Mouse (Mus musculus): ENCODE data around the gene Zfp867. TPM values are rescaled to one million over a fixed set of nuclear protein-coding genes. Genes with fewer than 3 reads are reported as not detected.

The Zfp867 gene
- polyA plus RNA-seq, 1 experiment from 2014 or later, result 10.8 TPM

DNA sequence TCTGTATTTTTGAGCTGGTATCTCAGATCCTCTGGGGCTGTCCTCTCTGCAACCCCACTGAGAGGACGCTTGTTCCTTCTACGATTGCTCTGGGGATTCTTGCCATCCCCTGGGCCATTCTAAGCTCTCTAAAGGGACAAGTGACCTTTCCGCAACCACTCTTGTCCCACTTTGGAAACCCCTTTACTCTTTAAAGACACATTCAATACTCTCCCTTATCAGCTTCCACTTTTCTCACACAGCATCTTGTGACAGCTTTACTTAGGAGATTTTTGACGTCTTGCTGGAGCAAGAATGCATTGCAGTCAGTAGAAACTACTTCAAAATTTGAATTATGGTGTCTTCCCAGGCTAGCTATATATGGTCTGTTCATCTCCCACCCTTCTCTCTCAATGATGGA lies 21.2 kb downstream of the Zfp867 start, which contains the start of gene Snap47:
TSS of gene Snap47 (minus strand) at position 101 of the 400 bp plus-strand sequence.
- H3K4me1 ChIP-seq, result peaks cover 19% of the 10 kb centered on the region
- peak within 1 kb of the TSS; percentile 92 for H3K27ac ChIP-seq

DNA sequence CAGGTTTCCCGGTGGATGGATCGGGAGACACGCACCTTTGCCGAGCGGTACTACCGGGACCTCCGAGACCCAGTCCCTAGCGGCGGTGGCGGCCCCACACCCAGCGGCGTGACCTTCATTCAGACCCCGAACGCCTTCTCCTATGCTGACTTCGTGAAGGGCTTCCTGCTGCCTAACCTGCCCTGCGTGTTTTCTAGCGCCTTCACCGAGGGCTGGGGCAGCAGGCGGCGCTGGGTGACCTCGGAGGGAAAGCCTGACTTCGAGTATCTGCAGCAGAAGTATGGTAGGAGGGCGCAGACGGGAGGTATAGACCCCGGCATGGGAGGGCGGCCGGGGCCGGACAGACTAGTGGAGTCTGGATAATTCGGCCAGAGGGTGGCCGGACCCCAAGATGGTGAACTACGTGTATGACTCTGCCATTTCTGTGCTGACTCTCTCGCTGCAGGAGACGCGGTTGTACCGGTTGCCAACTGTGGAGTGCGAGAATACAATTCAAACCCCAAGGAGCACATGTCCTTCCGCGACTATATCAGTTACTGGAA lies 22.0 kb downstream of the Zfp867 start:
- ATAC-seq (ENCODE audit: low FRiP score), result peak; percentile 68
- Histone ChIP-seq H3K4me2 (replicated peaks) (peak overlapping the region; percentile 92), H3K4me1 (peaks cover 19% of the 10 kb centered on the region), H3K27ac (peak overlapping the region; percentile 92), H3K9me3 (replicated peaks) (no peaks in the 10 kb centered on the region), H3K4me3 (peak overlapping the region; percentile 75), H3K27me3 (no peaks in the 10 kb centered on the region), H3K36me3 (peaks cover 21% of the 10 kb centered on the region), H3K9ac (peak overlapping the region; percentile 76)
- WGBS, result 2% methylated on average over 38 of the region's 38 CpGs

More for the DNA sequence above, 21.2 kb downstream of the Zfp867 start, which contains the start of gene Snap47:
- H3K36me3 ChIP-seq, result peaks cover 29% of the 10 kb centered on the region
- H3K9ac ChIP-seq, result peak within 1 kb of the TSS; percentile 76
- H3K9me3 ChIP-seq (replicated peaks), result no peaks in the 10 kb centered on the region
- H3K4me2 ChIP-seq (replicated peaks), result peak within 1 kb of the TSS; percentile 92
- H3K4me3 ChIP-seq, result peak within 1 kb of the TSS; percentile 75
- ATAC-seq (ENCODE audit: low FRiP score), result no peak
- H3K27me3 ChIP-seq, result no peaks in the 10 kb centered on the region
- 87% methylated on average over 4 of the region's 4 CpGs for WGBS

DNA sequence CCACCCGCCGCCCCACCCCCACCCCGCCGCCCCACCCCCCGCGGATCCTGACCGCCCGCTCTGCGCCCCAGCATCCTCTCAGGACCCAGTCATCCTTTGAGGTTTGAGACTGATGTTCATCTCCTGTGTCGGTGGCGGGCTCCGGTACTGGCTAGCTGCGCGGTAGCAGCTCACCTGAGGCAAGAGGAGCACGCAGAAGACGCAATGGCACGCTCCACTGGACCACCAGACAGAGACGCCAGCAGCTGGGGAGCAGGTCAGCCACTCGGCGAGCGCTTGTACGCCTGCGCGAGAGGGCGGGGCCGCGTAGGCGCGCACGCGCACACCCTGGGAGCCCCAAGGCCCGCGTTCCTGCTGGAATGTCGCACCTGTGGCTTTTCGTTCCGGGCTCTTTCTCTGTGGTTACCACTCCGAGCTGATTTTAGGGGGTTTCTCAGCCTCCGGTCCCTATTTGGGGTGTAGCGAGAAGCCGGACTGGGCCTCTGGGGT lies 22.5 kb downstream of the Zfp867 start, which contains the start of gene Jmjd4:
TSS of gene Jmjd4 (plus strand) at position 305 of the 489 bp plus-strand sequence.
- peaks cover 18% of the 10 kb centered on the region for H3K36me3 ChIP-seq
- H3K4me3 ChIP-seq, result peak within 1 kb of the TSS; percentile 75
- peak; percentile 96 for ATAC-seq (ENCODE audit: low FRiP score)
- peak within 1 kb of the TSS; percentile 92 for H3K4me2 ChIP-seq (replicated peaks)
- WGBS, result under 1% methylated on average over 31 of the region's 40 CpGs
- no peaks in the 10 kb centered on the region for H3K27me3 ChIP-seq
- no peaks in the 10 kb centered on the region for H3K9me3 ChIP-seq (replicated peaks)
- H3K9ac ChIP-seq, result peak within 1 kb of the TSS; percentile 76
- H3K4me1 ChIP-seq, result peaks cover 19% of the 10 kb centered on the region
- peak within 1 kb of the TSS; percentile 92 for H3K27ac ChIP-seq

DNA sequence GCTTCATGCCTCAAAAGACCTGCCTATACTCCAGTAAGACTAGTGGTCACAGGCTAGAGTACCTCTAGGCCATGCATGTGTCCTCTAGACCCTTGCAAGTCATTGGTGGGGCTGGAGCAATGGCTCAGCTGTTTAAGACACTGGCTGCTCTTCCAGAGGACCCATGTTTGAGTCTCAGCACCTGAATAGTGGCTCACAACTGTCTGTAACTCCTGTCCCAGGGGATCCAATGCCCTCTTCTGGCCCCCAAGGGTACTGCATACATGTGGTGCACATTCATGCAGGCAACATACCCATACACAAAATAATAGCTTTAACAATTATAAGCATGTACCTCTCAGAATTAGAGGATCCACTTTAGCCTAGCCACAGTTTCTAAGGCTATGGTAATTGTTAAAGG lies 29.2 kb downstream of the Zfp867 start:
- no peak for ATAC-seq (ENCODE audit: low FRiP score)
- no peak overlapping the region for H3K9ac ChIP-seq
- H3K36me3 ChIP-seq, result peaks cover 9% of the 10 kb centered on the region
- H3K4me2 ChIP-seq (replicated peaks), result no peak overlapping the region
- no peak overlapping the region for H3K27ac ChIP-seq
- no peak overlapping the region for H3K4me3 ChIP-seq
- no peaks in the 10 kb centered on the region for H3K27me3 ChIP-seq
- H3K4me1 ChIP-seq, result no peaks in the 10 kb centered on the region
- no peaks in the 10 kb centered on the region for H3K9me3 ChIP-seq (replicated peaks)

DNA sequence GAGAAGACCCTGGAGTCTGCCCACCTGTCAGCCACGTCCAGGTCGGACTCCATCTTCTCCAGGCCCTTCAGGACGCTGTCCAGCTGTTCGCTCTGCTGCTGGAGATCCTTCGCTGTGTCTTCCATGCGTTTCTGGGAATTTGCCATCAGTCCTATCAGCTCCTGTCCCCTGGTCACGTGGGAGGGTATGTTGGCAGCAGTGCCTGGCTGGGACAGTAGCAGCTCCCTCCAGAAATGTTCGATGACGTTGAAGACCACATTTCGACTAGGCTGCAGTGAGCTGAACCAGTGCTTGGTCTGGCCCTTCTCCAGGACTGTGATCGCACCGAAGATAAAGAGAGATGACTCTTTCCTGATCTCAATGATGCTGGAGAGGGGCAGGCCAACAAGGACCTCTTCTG lies 34.3 kb downstream of the Zfp867 start:
- peaks cover 43% of the 10 kb centered on the region for H3K36me3 ChIP-seq
- no peak overlapping the region for H3K9ac ChIP-seq
- H3K4me3 ChIP-seq, result no peak overlapping the region
- no peaks in the 10 kb centered on the region for H3K27me3 ChIP-seq
- H3K9me3 ChIP-seq (replicated peaks), result peaks cover 10% of the 10 kb centered on the region
- H3K4me1 ChIP-seq, result no peaks in the 10 kb centered on the region
- 95% methylated on average over 12 of the region's 12 CpGs for WGBS
- ATAC-seq (ENCODE audit: low FRiP score), result no peak
- H3K27ac ChIP-seq, result no peak overlapping the region
- no peak overlapping the region for H3K4me2 ChIP-seq (replicated peaks)

DNA sequence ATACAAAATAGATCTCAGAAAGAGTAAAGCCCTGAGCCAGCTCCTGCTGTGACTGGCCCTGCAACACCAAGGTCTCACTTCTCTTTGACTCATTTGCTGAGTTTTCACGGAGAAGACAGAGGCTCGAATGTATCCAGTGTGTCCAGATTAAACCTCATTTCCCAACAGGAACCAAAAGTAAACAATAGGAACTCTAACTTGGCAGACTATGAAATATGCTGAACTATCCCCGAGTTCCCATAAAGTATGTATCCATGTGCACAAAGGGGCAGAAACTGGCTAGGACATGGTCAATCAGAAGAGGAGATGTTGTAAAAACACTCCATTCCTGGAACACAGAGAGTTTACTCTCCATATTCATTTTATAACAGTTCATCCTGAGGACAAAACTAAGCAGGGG lies 40.0 kb downstream of the Zfp867 start:
- Histone ChIP-seq H3K27me3 (no peaks in the 10 kb centered on the region), H3K36me3 (peaks cover 62% of the 10 kb centered on the region), H3K4me1 (no peaks in the 10 kb centered on the region), H3K9me3 (replicated peaks) (peaks cover 10% of the 10 kb centered on the region), H3K4me3 (no peak overlapping the region), H3K27ac (no peak overlapping the region), H3K9ac (no peak overlapping the region), H3K4me2 (replicated peaks) (no peak overlapping the region)
- 74% methylated on average over 3 of the region's 3 CpGs for WGBS
- no peak for ATAC-seq (ENCODE audit: low FRiP score)

DNA sequence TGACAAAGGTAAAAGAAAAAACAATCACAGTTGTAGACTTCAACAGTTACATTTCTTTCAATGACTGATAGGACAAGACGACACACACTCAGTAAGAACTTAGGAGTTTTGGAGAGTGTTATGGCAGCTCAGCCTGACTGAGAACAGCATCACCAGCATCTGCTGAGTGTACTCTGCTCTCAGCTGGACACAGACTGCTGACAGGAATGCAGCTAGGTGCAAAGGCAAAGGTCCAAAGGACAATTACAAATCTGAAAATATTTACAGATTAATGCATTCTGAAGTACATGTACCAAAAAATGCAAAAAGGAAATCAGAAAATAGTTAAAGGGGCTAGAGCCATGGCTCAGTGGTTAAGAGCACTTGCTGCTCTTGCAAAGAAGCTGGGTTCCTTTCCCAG lies 42.3 kb downstream of the Zfp867 start:
- Histone ChIP-seq H3K4me3 (no peak overlapping the region), H3K27ac (no peak overlapping the region), H3K36me3 (peaks cover 68% of the 10 kb centered on the region), H3K9me3 (replicated peaks) (no peaks in the 10 kb centered on the region), H3K4me2 (replicated peaks) (no peak overlapping the region), H3K27me3 (no peaks in the 10 kb centered on the region), H3K4me1 (no peaks in the 10 kb centered on the region), H3K9ac (no peak overlapping the region)
- 86% methylated on average over 1 of the region's 1 CpGs for WGBS
- no peak for ATAC-seq (ENCODE audit: low FRiP score)

DNA sequence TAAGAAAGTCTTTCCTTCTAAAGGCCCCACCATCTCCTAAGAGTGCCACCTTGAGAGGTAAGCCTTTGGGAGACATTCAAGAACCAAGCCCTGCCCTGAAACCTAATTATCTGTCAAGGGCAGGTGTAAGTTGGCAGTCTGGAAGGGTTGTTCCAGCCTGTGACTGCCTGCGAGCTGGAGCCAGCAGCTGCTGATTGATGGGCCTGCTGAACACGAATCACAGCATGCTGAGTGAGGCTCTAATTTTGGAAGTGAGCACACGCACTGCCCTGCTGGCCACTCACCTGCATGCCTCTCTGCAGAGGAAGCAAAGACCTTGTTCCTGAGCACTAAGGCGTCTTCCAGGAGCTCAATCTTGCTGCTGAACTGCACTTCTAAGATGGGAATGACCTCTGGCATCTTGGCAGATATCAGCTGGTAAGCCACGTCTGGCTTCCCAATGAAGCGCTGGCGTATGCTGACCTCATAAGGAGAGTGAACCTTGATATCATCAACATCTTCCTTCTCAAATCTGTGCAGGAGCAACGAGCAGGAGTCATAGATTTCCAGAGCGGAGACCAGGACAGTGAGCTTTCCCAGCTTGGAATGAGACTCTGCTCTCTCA lies 44.1 kb downstream of the Zfp867 start:
- Histone ChIP-seq H3K27me3 (no peaks in the 10 kb centered on the region), H3K36me3 (peaks cover 64% of the 10 kb centered on the region), H3K9me3 (replicated peaks) (no peaks in the 10 kb centered on the region), H3K4me1 (no peaks in the 10 kb centered on the region), H3K4me2 (replicated peaks) (no peak overlapping the region), H3K9ac (no peak overlapping the region), H3K4me3 (no peak overlapping the region), H3K27ac (no peak overlapping the region)
- 93% methylated on average over 9 of the region's 9 CpGs for WGBS
- ATAC-seq (ENCODE audit: low FRiP score), result no peak

DNA sequence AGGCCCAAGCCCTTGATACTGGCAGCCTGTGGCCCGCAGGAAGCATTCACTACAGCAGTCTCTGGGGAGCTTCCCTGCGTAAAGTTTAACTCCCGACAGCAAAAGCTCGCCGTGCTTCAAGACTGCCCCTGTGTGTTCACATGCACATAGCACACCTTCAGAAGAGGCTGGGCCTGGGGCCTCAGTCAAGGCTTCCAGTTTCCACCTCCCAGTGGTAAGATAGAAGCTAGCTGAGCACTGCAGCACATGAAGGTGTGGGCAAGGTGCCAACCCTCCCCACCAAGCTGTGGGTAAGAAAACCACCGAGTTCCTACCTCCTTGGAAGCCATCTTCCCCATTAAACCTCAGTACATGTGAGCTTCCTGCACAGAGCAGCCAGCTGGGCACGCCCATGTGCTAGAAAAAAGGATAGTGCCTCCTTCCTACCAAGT lies 46.6 kb downstream of the Zfp867 start:
- Histone ChIP-seq H3K9me3 (replicated peaks) (no peaks in the 10 kb centered on the region), H3K4me3 (no peak overlapping the region), H3K9ac (no peak overlapping the region), H3K36me3 (peaks cover 72% of the 10 kb centered on the region), H3K4me1 (no peaks in the 10 kb centered on the region), H3K27ac (no peak overlapping the region), H3K4me2 (replicated peaks) (no peak overlapping the region), H3K27me3 (no peaks in the 10 kb centered on the region)
- 69% methylated on average over 7 of the region's 7 CpGs for WGBS
- no peak for ATAC-seq (ENCODE audit: low FRiP score)

DNA sequence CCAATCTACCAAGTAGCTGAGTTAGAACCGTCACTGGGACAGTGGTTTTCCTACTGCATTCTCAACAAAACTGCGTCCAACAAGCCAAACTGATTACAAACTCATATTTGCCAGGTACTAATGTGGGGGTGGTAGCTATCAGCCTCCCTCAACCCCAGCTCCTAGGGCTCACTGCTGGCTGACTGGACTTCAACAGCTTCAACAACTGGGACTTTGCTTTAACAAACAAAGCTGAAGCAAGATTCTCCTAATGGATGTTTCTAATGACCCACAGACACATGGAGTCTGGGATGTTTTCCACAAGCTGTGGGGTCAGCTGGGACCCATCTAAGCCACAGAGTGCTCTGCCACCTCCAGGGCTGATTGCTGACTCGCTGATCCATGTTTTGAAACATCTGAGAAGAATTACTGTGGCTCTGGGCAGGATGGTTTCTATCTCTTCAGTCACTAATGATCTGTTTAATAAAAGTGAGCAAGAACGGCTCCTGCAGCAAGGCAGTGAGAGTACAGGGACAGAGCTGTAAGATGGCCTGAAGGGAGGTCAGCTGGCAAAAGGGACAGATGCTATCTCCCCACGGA lies 49.2 kb downstream of the Zfp867 start:
- no peaks in the 10 kb centered on the region for H3K9me3 ChIP-seq (replicated peaks)
- no peaks in the 10 kb centered on the region for H3K27me3 ChIP-seq
- no peak overlapping the region for H3K4me2 ChIP-seq (replicated peaks)
- H3K4me1 ChIP-seq, result no peaks in the 10 kb centered on the region
- 81% methylated on average over 5 of the region's 5 CpGs for WGBS
- H3K9ac ChIP-seq, result no peak overlapping the region
- no peak for ATAC-seq (ENCODE audit: low FRiP score)
- H3K4me3 ChIP-seq, result no peak overlapping the region
- H3K27ac ChIP-seq, result no peak overlapping the region
- H3K36me3 ChIP-seq, result peaks cover 79% of the 10 kb centered on the region

DNA sequence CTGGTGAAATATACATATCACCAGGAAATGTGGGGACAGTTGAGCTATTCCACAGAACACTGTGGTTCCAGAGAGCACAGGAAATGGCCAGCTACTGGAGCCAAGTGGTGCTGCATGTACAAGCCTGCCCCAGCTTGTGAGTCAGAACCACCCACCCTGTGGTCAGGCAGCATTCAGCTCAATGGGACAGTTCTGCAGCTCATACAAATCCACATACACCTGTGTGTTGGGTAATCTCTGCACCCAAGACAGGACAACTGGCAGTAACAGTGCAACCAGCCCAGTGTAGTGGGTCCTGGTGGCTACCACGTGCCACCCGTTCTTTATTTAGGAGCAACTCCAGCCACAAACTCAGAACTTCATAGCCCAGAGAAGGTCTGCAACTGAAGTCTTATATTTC lies 50.3 kb downstream of the Zfp867 start:
- H3K9me3 ChIP-seq (replicated peaks), result no peaks in the 10 kb centered on the region
- H3K4me2 ChIP-seq (replicated peaks), result no peak overlapping the region
- no peak overlapping the region for H3K4me3 ChIP-seq
- 93% methylated on average over 2 of the region's 2 CpGs for WGBS
- no peaks in the 10 kb centered on the region for H3K27me3 ChIP-seq
- peaks cover 76% of the 10 kb centered on the region for H3K36me3 ChIP-seq
- no peak overlapping the region for H3K27ac ChIP-seq
- no peaks in the 10 kb centered on the region for H3K4me1 ChIP-seq
- no peak overlapping the region for H3K9ac ChIP-seq
- no peak for ATAC-seq (ENCODE audit: low FRiP score)

DNA sequence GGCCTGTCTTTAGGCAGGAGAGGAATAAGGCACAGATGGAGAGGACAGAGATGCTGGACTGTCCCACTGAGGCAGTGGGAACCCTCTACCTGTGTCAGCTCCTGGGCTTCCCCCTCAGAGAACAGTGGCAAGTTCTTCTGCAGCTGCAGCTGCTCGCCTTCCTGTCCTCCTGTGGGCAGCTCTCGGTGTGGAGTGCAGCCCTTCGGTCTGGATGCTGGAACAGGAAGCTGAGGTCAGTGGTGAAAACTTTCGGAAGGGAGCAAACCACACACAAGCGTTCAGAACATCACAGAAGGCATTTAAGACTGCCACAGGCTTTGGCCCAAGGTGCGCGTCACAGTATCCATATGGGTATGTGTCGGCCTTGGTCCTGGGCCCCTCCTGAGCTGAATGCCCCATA lies 50.8 kb downstream of the Zfp867 start:
- Histone ChIP-seq H3K9ac (no peak overlapping the region), H3K27me3 (no peaks in the 10 kb centered on the region), H3K4me1 (no peaks in the 10 kb centered on the region), H3K4me2 (replicated peaks) (no peak overlapping the region), H3K36me3 (peaks cover 76% of the 10 kb centered on the region), H3K9me3 (replicated peaks) (no peaks in the 10 kb centered on the region), H3K27ac (no peak overlapping the region), H3K4me3 (no peak overlapping the region)
- WGBS, result 89% methylated on average over 8 of the region's 8 CpGs
- ATAC-seq (ENCODE audit: low FRiP score), result no peak
